Mouse (Mus musculus) activated CD4-positive, CD25-positive, alpha-beta regulatory T cell (primary cell): ENCODE data around the gene Olfr345. TPM values are rescaled to one million over a fixed set of nuclear protein-coding genes. Genes with fewer than 3 reads are reported as not detected.

Experiments used
- polyA plus RNA-seq, 2 experiments: library from polyadenylated mRNA; unstranded; fragments of 100-300 nt; shearing (Covaris generic); gene quantifications; one replicate each; pipeline ENCODE4 v1.2.1; 2017

The Olfr345 gene
- under 1 TPM in 1 of 2 experiments, not detected in 1; 0.21 TPM for polyA plus RNA-seq

GRCm38 (mm10) chr2:36639741-36640140, at the start of gene Olfr345:
Olfr345 (plus strand) TSS chr2:36640041.

GRCm38 (mm10) chr2:36685488-36685887, 45.6 kb downstream of the Olfr345 start, which contains the start of gene Olfr346:
Olfr346 (plus strand) TSS chr2:36685788.

Other genes starting within 250 kb of the Olfr345 start
- not detected for gene Olfr339, start 221.1 kb upstream of the Olfr345 start, polyA plus RNA-seq
- not detected for gene Olfr340, start 187.5 kb upstream of the Olfr345 start, polyA plus RNA-seq
- gene Olfr341, start 157.6 kb upstream of the Olfr345 start, polyA plus RNA-seq, result under 1 TPM; 0.07 to 0.12 TPM
- not detected for gene Olfr342, start 115.0 kb upstream of the Olfr345 start, polyA plus RNA-seq
- under 1 TPM in 1 of 2 experiments, not detected in 1; 0.07 TPM for gene Olfr344, start 73.4 kb upstream of the Olfr345 start, polyA plus RNA-seq
- under 1 TPM; 0.07 to 0.16 TPM for gene Olfr346, start 45.7 kb downstream of the Olfr345 start, polyA plus RNA-seq
- gene Olfr347, start 91.9 kb downstream of the Olfr345 start, polyA plus RNA-seq, result not detected
- under 1 TPM in 1 of 2 experiments, not detected in 1; 0.11 TPM for gene Olfr348, start 144.2 kb downstream of the Olfr345 start, polyA plus RNA-seq
- gene Olfr50, start 150.5 kb downstream of the Olfr345 start, polyA plus RNA-seq, result not detected
- gene Olfr3, start 177.0 kb downstream of the Olfr345 start, polyA plus RNA-seq, result not detected
- not detected for gene Olfr350, start 206.3 kb downstream of the Olfr345 start, polyA plus RNA-seq
- gene Olfr351, start 222.6 kb downstream of the Olfr345 start, polyA plus RNA-seq, result not detected
- gene Olfr352, start 228.4 kb downstream of the Olfr345 start, polyA plus RNA-seq, result not detected